Mouse (Mus musculus): Measurements from ENCODE around the gene Otos.

- no peak for TF ChIP-seq POLR2A (IDR thresholded peaks at IDR 0.05; ENCODE audit: extremely low read depth, insufficient read depth, low read length)
- TF ChIP-seq CTCF (IDR thresholded peaks at IDR 0.05; ENCODE audit: extremely low read depth, insufficient read depth, low read length): no peak
Measured at GRCm38 (mm10) chr1:92640393-92640792, 8.2 kb downstream of the Otos start.
